Mouse (Mus musculus): ENCODE results near the gene Swi5.
"Not testable (repeated sequence)": the region's sequence is repeated elsewhere in the genome, so short reads cannot be mapped to it uniquely, and the experiment has no call there.

Swi5 gene

GRCm38 (mm10) chr2:32311443-32312317 is 23.8 kb upstream of the Swi5 start:
- peak; percentile 85 for DNase-seq

- peak; percentile 95 for DNase-seq
Measured at GRCm38 (mm10) chr2:32310096-32310845, 22.4 kb upstream of the Swi5 start.

GRCm38 (mm10) chr2:32308870-32309568 is 21.1 kb upstream of the Swi5 start:
- peak; percentile 89 for DNase-seq

- DNase-seq = peak; percentile 92
Measured at GRCm38 (mm10) chr2:32307941-32308760, 20.3 kb upstream of the Swi5 start.

GRCm38 (mm10) chr2:32307247-32307798 is 19.4 kb upstream of the Swi5 start:
- DNase-seq = peak; percentile 89

- DNase-seq = peak; percentile 87
Measured at GRCm38 (mm10) chr2:32306176-32306575, 18.3 kb upstream of the Swi5 start.

GRCm38 (mm10) chr2:32305668-32306067 is 17.8 kb upstream of the Swi5 start:
- DNase-seq = peak; percentile 91

GRCm38 (mm10) chr2:32304145-32304832 is 16.4 kb upstream of the Swi5 start:
- DNase-seq = peak; percentile 87

GRCm38 (mm10) chr2:32302952-32303351 is 15.1 kb upstream of the Swi5 start:
- DNase-seq = peak; percentile 90

- DNase-seq = no peak
Measured at GRCm38 (mm10) chr2:32299469-32299868, 11.6 kb upstream of the Swi5 start.

- not testable (repeated sequence) for DNase-seq
Measured at GRCm38 (mm10) chr2:32295842-32296241, 8.0 kb upstream of the Swi5 start.

GRCm38 (mm10) chr2:32295285-32295684 is 7.4 kb upstream of the Swi5 start:
- DNase-seq = no peak

GRCm38 (mm10) chr2:32294348-32294747 is 6.5 kb upstream of the Swi5 start:
- DNase-seq = peak; percentile 98

GRCm38 (mm10) chr2:32289578-32289977 is 1.7 kb upstream of the Swi5 start:
- DNase-seq = no peak

- no peak for DNase-seq
Measured at GRCm38 (mm10) chr2:32288371-32288931, 576 bp upstream of the Swi5 start.

GRCm38 (mm10) chr2:32287334-32287840 is 488 bp downstream of the Swi5 start, which contains the start of gene Golga2:
Golga2 (plus strand) TSS chr2:32287384.
- DNase-seq = no peak

- DNase-seq = no peak
Measured at GRCm38 (mm10) chr2:32283986-32284385, 3.9 kb downstream of the Swi5 start.

GRCm38 (mm10) chr2:32282727-32283126 is 5.1 kb downstream of the Swi5 start:
- peak; percentile 92 for DNase-seq

- DNase-seq = no peak
Measured at GRCm38 (mm10) chr2:32282289-32282688, 5.6 kb downstream of the Swi5 start.

- no peak for DNase-seq
Measured at GRCm38 (mm10) chr2:32275823-32276222, 12.1 kb downstream of the Swi5 start.

- DNase-seq = no peak
Measured at GRCm38 (mm10) chr2:32260635-32261034, 27.2 kb downstream of the Swi5 start.
